Mouse (Mus musculus) adrenal gland, postnatal 14 days (tissue): ENCODE measurements around the gene Rpp25. TPM values are rescaled to one million over a fixed set of nuclear protein-coding genes. Genes with fewer than 3 reads are reported as not detected.
A peak's percentile ranks its signal among the peaks of the same experiment; 100 is the strongest.

Experiments used
- DNase-seq: peaks from one replicate; pipeline ENCODE4 v3.0.0; 2021; ENCODE audit warnings: mixed read lengths
- long read RNA-seq, 2 experiments: library from polyadenylated mRNA; stranded (forward); transcript quantifications; one replicate each; pipeline ENCODE4 v2.0.0; 2021
- total RNA-seq: library from RNA; stranded (reverse); gene quantifications from 2 replicates; pipeline ENCODE4 v1.2.3, GENCODE M21; 2021

The Rpp25 gene
- total RNA-seq, result 2.2 and 2.7 TPM in 2 replicates
- long read RNA-seq, experiment 1, partial matches to known transcripts, result 0 of 5 reads
- long read RNA-seq, experiment 1, other reads (novel, unspliced or antisense), result 1 of 5 reads
- long read RNA-seq, experiment 2, partial matches to known transcripts, result 0 of 2 reads
- long read RNA-seq, experiment 2, other reads (novel, unspliced or antisense), result 0 of 2 reads

- DNase-seq, result peak; percentile 85
Measured at GRCm38 (mm10) chr9:57503622-57504380, at the start of gene Rpp25. Gene Rpp25, plus strand, starts transcription at chr9:57504026.

GRCm38 (mm10) chr9:57459707-57460106 lies 44.1 kb upstream of the Rpp25 start:
- DNase-seq, result no peak

- no peak for DNase-seq
Measured at GRCm38 (mm10) chr9:57462866-57463265, 41.0 kb upstream of the Rpp25 start.

DNA sequence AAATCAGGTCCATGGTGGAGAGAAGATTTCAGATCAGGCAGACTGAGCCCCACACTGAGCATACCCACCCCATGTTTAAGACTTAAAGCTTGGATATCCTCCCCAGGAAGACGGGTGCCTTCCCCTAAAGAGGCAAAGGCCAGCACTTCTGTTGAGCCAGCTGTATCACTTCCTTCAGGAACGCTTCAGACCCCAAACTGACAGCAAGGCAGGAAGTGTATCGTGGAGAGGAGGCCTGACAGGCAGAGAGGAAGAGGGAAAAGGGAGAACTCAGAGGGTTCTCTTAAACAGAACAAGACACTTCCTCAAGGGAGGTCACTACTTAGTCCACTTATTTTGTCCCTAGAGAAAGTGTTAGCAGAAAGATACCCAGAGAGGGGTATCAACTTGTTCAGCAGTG lies 37.7 kb upstream of the Rpp25 start:
- DNase-seq, result no peak

DNA sequence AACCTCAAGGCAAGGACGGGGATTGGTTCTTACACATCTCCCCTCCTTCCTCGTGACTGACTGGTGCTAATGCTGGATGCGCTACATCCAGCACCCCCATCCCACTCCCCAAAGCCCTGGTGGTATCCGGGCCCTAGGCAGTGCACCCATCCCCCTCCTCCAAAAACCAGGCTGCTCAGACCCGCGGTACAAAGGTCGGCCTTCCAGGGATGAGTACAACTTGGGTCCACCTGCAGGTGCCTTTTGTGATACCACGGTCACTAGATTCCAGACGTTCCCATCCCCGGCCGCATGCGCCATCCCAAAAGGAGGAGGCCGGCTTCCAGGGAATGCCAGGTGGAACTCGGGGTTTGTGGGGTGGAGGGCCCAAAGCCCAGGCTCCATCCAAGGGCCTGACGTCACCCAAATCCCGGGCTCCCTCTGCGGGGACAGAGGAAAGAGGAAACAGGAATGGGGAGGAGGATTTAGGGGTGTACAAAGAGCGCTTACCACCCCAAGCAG lies 36.5 kb upstream of the Rpp25 start:
- DNase-seq, result peak; percentile 43

GRCm38 (mm10) chr9:57467896-57468549 lies 35.8 kb upstream of the Rpp25 start, which contains the start of gene Scamp5:
Gene Scamp5, minus strand, starts transcription at chr9:57468060.
- DNase-seq, result peak; percentile 95

DNA sequence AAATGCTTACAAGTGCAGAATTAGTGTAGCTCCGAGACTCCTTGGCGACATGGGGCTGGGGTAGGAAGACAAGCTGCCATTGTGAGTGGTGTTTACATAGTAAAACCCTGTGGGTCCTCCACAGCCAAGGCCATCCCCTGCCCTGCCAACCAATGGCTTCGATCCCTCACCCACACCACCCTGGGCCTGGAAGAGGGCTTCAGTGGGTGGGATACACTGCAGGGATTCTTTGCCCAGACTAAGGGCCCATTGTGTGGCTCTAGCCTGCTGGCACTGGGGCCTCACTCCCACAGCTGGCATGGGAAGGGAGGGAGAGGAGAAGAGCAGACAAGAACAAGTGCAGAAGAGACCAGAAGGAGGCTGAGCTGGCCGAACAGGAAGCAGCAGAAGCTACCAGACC lies 34.9 kb upstream of the Rpp25 start:
- no peak for DNase-seq

DNA sequence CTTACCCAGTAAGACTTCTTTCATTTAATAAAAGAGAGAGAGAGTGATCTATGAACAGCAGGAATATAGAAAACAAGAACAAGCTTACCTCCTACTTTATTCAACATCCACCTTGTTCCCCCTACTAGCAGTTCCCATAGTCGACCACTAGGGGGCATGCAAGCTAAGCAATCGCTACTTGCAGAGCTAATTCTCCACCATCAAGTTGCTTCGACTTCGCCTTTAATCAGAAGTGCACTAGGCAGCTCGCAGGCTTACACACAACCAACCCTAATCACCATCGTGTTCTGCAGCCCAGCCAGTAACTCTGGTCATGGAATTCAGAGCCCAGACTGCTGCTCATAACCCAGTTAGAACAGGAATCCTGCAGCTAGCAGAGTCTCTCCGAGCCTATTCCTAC lies 18.1 kb upstream of the Rpp25 start:
- peak; percentile 90 for DNase-seq

- no peak for DNase-seq
Measured at GRCm38 (mm10) chr9:57487807-57488206, 16.0 kb upstream of the Rpp25 start.

- peak; percentile 18 for DNase-seq
Measured at GRCm38 (mm10) chr9:57493532-57493931, 10.3 kb upstream of the Rpp25 start.

DNA sequence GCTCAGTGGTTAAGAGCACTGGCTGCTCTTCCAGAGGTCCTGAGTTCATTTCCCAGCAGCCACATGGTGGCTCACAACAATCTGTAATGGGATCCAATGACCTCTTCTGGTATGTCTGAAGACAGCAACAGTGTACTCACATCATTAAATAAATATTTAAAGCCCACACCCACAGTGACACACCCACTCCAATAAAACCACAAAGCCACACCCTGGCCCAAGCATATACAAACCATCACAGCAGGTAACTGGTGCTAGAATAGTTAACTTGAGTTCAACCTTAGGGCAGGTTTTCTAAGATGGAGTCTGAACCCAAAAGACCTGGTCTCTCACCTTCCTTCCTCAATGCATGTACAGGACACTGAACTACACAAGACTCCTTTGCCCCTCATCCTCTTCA lies 8.9 kb upstream of the Rpp25 start:
- no peak for DNase-seq

- DNase-seq, result no peak
Measured at GRCm38 (mm10) chr9:57497236-57497635, 6.6 kb upstream of the Rpp25 start.

GRCm38 (mm10) chr9:57498536-57498935 lies 5.3 kb upstream of the Rpp25 start:
- DNase-seq, result no peak

DNA sequence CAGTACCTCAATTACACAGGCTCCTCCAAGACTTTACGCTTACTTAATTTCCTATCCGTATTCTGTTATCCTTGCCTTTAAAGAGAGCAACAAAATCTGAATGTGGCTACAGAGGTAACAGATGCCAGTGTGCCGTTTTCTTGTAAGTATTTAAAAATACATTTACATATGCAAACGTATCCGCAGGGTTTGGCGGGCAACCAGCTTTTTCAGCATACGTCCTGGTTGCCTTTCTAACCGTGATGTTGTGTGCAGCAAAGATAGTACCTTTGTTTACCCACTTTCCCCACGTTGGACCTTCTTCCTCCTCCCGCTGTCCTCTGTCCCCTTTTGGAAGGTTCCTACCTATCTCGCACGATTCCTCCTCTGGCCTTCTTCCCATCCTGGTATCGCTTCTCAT lies 2.4 kb upstream of the Rpp25 start:
- no peak for DNase-seq

DNA sequence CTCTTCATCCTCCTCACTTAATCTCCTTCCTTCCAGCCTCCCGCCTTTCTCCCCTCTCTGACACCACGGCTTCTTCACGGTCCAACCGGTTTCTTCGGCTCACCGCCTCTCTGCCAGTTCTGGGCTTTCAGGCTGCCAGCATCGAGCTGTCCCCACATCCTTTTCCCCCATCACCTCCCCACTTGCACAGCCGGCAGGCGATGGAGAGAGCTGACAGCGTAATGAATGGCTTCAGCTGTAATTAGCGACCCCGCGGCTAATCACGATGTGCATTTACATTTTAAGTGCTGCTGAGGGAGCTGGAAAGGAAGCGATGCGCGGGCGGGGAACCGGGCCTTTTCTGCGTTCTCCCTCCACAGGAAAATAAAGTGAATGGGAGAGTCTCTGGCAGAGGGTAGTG lies 2.0 kb upstream of the Rpp25 start:
- DNase-seq, result no peak

DNA sequence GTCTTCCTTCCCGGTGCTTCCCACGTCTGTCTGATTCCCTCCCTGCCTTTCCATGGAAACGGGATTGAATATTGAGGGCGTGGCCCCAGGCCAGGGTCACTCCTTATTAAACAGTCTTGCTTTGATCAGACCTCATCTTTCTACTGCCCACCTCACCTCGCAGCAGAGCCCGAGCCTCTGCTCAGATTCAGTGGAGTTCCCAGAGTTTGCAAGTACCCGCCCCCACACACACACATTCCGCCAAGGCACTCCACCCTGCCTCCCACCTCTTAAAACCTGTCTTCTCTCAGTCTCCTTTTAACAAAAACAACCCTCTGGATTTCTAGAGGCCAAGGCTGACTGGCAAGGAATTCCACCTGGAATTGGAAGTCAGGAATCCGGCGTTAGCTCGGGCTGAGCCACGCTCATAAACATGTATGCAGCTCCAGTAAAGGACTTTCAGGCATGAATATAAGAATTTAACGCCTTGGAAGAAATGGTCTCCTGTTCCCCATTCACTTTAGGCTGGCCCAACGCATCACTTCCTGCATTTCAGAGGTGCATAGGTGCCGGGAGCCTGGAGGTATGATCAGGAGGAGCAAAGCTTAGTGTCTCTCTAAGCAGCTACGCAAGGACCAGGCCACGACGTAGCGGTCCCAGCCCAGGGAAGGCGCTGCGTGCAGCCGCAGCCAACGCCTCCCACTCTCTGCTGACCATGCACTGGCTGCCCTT lies 760 bp upstream of the Rpp25 start:
- DNase-seq, result peak; percentile 35

- peak; percentile 78 for DNase-seq
Measured at GRCm38 (mm10) chr9:57504381-57504700, 515 bp downstream of the Rpp25 start.

- no peak for DNase-seq
Measured at GRCm38 (mm10) chr9:57504891-57505290, 1.1 kb downstream of the Rpp25 start.

GRCm38 (mm10) chr9:57505700-57506099 lies 1.9 kb downstream of the Rpp25 start:
- peak; percentile 84 for DNase-seq

GRCm38 (mm10) chr9:57510577-57510976 lies 6.8 kb downstream of the Rpp25 start:
- DNase-seq, result no peak

- peak; percentile 66 for DNase-seq
Measured at GRCm38 (mm10) chr9:57517113-57517512, 13.3 kb downstream of the Rpp25 start.

DNA sequence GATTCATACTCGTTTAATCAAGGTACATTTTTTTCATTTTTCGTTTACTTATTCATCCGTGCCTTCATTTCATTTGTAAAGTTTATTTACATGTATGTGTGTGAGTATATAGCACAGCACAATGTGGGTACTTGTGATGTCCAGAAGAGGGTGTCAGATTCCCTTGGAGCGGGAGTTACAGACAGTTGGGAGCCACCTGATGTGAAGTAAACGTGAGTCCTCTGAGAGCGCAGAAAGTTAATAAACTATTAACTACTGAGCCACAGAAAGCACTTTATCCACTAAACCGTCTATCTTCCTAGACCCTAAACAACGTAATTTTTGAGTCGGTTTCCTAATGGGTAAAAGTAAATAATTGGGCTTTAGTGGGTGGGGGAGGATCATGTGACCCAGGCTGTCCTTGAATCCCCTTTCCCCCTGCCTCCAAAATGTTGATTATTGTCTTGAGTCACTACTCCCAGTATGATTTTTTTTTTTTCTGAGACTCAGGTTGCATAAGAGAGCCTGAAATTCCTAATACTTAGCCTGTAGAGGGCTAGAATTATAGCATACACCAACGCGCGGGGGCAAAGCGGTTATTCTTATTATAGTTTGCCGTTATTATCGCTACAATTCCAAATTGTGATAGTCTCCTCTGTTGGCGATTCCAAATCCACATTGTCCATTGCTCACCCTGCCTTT lies 16.7 kb downstream of the Rpp25 start:
- DNase-seq, result no peak
